Mouse (Mus musculus): Measurements from ENCODE around the gene Saxo1.

Saxo1 gene

GRCm38 (mm10) chr4:86410946-86411345, 147.2 kb downstream of the Saxo1 start:
- no peak for DNase-seq

- DNase-seq, result no peak
Observed at GRCm38 (mm10) chr4:86408421-86408820, 149.7 kb downstream of the Saxo1 start.

DNA sequence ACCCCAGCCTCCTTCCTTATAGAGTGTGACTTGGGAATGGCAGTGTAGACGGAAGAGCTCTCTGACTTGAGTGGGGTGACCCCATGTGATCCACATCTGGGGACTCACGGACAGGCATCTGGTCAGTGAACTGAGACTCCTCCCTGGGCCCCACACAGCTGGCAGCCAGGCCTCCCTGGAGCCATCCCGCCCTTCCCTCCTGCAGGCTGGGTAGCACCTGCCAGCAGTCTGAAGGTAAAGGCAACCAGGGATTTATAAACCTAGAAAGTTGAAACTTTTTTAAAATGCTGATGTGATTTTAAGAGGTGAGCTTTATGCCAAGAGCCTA, 151.0 kb downstream of the Saxo1 start:
- no peak for DNase-seq

DNA sequence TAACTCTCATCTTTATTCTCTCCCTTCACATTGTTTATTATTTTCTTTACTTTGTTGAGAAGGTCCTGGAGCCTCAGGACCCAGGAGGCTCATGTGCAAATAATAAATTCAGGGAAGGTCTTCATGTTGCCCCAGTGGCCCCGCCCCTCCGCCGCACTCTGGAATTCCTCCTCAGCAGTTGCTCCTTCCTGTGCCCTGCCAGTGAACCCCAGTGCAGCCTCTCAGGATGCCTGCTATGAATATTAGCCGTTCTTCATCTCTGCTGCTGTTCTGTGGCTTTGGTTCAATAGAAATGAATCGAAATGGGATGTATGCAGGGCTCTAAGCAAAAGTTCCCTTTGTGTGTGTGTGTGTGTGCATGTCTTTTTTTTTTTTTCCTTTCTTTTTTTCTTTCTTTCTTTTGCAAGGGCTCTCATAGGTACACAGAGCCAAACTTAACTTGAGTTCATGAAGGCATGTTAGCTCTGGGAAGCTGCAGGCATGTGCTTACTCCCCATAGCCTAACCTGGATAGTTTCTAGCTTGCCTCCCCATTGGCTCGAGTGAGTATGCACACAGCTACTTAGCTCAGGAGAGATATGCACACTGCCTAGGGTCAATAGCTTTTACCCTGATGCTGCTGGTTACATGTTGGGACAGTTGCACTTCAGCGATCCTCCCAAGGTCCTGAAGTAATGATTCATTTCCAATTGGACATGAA, 151.5 kb downstream of the Saxo1 start:
- DNase-seq, result peak; percentile 68

- no peak for DNase-seq
Observed at GRCm38 (mm10) chr4:86401116-86401515, 157.0 kb downstream of the Saxo1 start.

DNA sequence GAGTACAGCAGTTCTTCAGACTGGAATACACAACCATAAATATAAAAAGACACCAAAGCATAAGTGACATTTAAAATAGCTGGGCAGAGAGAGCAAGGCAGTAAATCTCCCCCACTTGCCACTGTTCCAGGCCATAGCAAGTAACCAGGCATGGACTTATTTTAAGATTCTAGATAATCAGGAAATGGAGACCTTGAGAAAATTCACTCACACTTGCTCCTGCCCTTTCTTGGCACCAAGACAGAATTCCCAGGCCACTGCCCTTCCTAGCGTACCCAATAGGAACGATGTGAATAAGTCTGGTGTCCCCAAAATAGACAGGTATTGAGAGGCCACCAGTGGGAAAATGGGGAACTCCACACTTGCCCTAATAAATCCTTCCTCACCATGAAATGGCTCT, 160.7 kb downstream of the Saxo1 start:
- peak; percentile 35 for DNase-seq

GRCm38 (mm10) chr4:86396672-86397288, 161.3 kb downstream of the Saxo1 start:
- DNase-seq, result peak; percentile 40

- no peak for DNase-seq
Observed at GRCm38 (mm10) chr4:86395636-86396035, 162.5 kb downstream of the Saxo1 start.
